Mouse (Mus musculus): ENCODE data around the gene Sh2b2. TPM values are rescaled to one million over a fixed set of nuclear protein-coding genes. Genes with fewer than 3 reads are reported as not detected.

The Sh2b2 gene
- polyA plus RNA-seq, 1 experiment: 7.7 TPM

DNA sequence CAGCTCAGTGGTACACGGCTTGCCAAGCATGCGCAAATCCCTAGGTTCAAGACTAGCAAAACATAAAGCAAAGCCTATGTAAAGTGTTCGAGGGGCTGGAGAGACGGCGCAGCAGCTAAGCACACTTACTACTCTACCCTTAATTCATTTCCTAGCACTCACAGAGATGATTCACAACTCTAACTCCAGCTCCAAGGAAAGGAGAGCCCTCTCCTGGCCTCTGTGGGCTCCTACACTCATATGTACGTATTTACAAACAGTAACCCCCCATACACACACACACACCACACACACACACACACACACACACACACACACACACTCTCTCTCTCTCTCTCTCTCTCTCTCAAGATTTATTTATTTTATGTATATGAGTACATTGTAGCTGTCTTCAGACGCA is 62.6 kb downstream of the Sh2b2 start:
- H3ac ChIP-seq (ENCODE audit: control insufficient read depth, insufficient read length): no peak overlapping the region
- no peak overlapping the region for H3K4me3 ChIP-seq
- no peaks in the 10 kb centered on the region for H3K27me3 ChIP-seq (ENCODE audit: control insufficient read depth, insufficient read depth, insufficient read length)
- H3K4me2 ChIP-seq (ENCODE audit: low read depth): no peak overlapping the region
- TF ChIP-seq SRF (IDR thresholded peaks at IDR 0.05; ENCODE audit: control insufficient read depth, insufficient read length, low read depth) (no peak), TCF12 (IDR thresholded peaks at IDR 0.05; ENCODE audit: insufficient read depth, poor library complexity, severe bottlenecking) (no peak), E2F4 (IDR thresholded peaks at IDR 0.05; ENCODE audit: insufficient read depth) (no peak), REST (IDR thresholded peaks at IDR 0.05; ENCODE audit: insufficient read depth, insufficient read length) (no peak), CEBPB (IDR thresholded peaks at IDR 0.05; ENCODE audit: insufficient read depth, poor library complexity, severe bottlenecking) (no peak), MYOG (IDR thresholded peaks at IDR 0.05; ENCODE audit: control insufficient read depth in 1 of 3, insufficient read depth in 1 of 3, insufficient read length in 2 of 3, low read depth in 2 of 3) (no peak), TCF3 (IDR thresholded peaks at IDR 0.05; ENCODE audit: insufficient read length, low read depth) (no peak), USF1 (IDR thresholded peaks at IDR 0.05; ENCODE audit: low read depth) (no peak), MAX (IDR thresholded peaks at IDR 0.05; ENCODE audit: low read depth) (no peak), POLR2A (IDR thresholded peaks at IDR 0.05; ENCODE audit: insufficient read length, low read depth) (no peak)
- peaks cover 23% of the 10 kb centered on the region for H3K36me3 ChIP-seq (ENCODE audit: control insufficient read depth, insufficient read depth)
- H3K79me2 ChIP-seq (ENCODE audit: control insufficient read depth, insufficient read depth): no peaks in the 10 kb centered on the region

DNA sequence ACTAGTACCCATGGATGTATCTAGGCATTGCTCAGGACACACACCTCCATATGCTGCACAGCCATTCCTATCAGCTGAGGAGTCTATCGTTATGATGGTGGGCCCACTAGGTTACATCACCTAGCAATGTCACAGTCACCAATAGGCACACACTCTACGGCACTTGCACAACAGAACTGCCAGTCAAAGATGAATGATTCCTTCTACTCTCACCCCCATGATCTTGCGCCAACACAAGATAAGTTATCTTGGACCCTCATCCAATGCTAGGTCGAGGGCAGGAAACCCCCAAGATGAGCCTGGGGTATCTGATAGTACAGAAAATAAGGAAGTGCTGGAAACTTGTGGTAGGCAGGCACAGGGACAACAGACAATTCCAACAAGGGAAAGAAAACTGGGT is 63.5 kb downstream of the Sh2b2 start:
- TF ChIP-seq CEBPB (IDR thresholded peaks at IDR 0.05; ENCODE audit: insufficient read depth, poor library complexity, severe bottlenecking) (no peak), TCF12 (IDR thresholded peaks at IDR 0.05; ENCODE audit: insufficient read depth, poor library complexity, severe bottlenecking) (no peak), POLR2AphosphoS2 (IDR thresholded peaks at IDR 0.05; ENCODE audit: insufficient read length, low read depth) (no peak), MYOD1 (IDR thresholded peaks at IDR 0.05; ENCODE audit: control insufficient read depth in 1 of 3, insufficient read length in 2 of 3, low read depth in 2 of 3) (no peak), MAX (IDR thresholded peaks at IDR 0.05; ENCODE audit: low read depth) (no peak), TCF3 (IDR thresholded peaks at IDR 0.05; ENCODE audit: insufficient read length, low read depth) (no peak), E2F4 (IDR thresholded peaks at IDR 0.05; ENCODE audit: insufficient read depth) (no peak), REST (IDR thresholded peaks at IDR 0.05; ENCODE audit: insufficient read depth, insufficient read length) (no peak), USF1 (IDR thresholded peaks at IDR 0.05; ENCODE audit: low read depth) (no peak), POLR2A (IDR thresholded peaks at IDR 0.05; ENCODE audit: insufficient read length, low read depth) (no peak)
- Histone ChIP-seq H3ac (ENCODE audit: control insufficient read depth, insufficient read length) (no peak overlapping the region), H3K4me2 (ENCODE audit: low read depth) (no peak overlapping the region), H3K36me3 (ENCODE audit: control insufficient read depth, insufficient read depth) (peaks cover 24% of the 10 kb centered on the region), H3K79me2 (ENCODE audit: control insufficient read depth, insufficient read depth) (no peaks in the 10 kb centered on the region), H3K4me3 (no peak overlapping the region), H3K27me3 (ENCODE audit: control insufficient read depth, insufficient read depth, insufficient read length) (no peaks in the 10 kb centered on the region)

DNA sequence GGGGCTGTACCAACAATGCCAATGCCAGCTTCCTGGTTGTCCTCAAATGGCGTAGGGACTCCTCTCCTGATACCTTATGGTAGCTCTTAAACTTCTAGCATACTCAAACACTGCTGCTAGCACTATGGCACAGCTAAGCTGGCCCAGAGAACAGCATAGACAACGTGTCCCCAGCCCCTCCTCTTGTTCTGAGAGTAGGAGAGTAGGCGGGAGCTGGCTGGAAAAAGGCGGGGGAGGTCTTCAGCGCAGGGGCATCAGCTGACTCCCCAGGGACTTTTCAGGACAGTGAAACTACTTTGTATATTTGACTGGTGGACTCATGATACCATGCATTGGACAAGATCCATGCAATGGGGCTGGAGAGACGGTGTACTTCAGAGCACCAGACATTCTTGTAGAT is 64.3 kb downstream of the Sh2b2 start:
- Histone ChIP-seq H3ac (ENCODE audit: control insufficient read depth, insufficient read length) (no peak overlapping the region), H3K79me2 (ENCODE audit: control insufficient read depth, insufficient read depth) (no peaks in the 10 kb centered on the region), H3K4me2 (ENCODE audit: low read depth) (no peak overlapping the region), H3K36me3 (ENCODE audit: control insufficient read depth, insufficient read depth) (peaks cover 29% of the 10 kb centered on the region), H3K4me3 (no peak overlapping the region), H3K27me3 (ENCODE audit: control insufficient read depth, insufficient read depth, insufficient read length) (no peaks in the 10 kb centered on the region)
- TF ChIP-seq MYOD1 (IDR thresholded peaks at IDR 0.05; ENCODE audit: control insufficient read depth in 1 of 3, insufficient read length in 2 of 3, low read depth in 2 of 3) (no peak), MYOG (IDR thresholded peaks at IDR 0.05; ENCODE audit: control insufficient read depth in 1 of 3, insufficient read depth in 1 of 3, insufficient read length in 2 of 3, low read depth in 2 of 3) (no peak), USF1 (IDR thresholded peaks at IDR 0.05; ENCODE audit: low read depth) (no peak), TCF3 (IDR thresholded peaks at IDR 0.05; ENCODE audit: insufficient read length, low read depth) (no peak), CEBPB (IDR thresholded peaks at IDR 0.05; ENCODE audit: insufficient read depth, poor library complexity, severe bottlenecking) (no peak), TCF12 (IDR thresholded peaks at IDR 0.05; ENCODE audit: insufficient read depth, poor library complexity, severe bottlenecking) (no peak), POLR2A (IDR thresholded peaks at IDR 0.05; ENCODE audit: insufficient read length, low read depth) (no peak)

GRCm38 (mm10) chr5:136181197-136181596 is 65.2 kb downstream of the Sh2b2 start:
- Histone ChIP-seq H3K4me3 (no peak overlapping the region), H3K79me2 (ENCODE audit: control insufficient read depth, insufficient read depth) (no peaks in the 10 kb centered on the region), H3K36me3 (ENCODE audit: control insufficient read depth, insufficient read depth) (peaks cover 26% of the 10 kb centered on the region), H3ac (ENCODE audit: control insufficient read depth, insufficient read length) (no peak overlapping the region), H3K4me2 (ENCODE audit: low read depth) (no peak overlapping the region), H3K27me3 (ENCODE audit: control insufficient read depth, insufficient read depth, insufficient read length) (no peaks in the 10 kb centered on the region)
- TF ChIP-seq MAX (IDR thresholded peaks at IDR 0.05; ENCODE audit: low read depth) (no peak), REST (IDR thresholded peaks at IDR 0.05; ENCODE audit: insufficient read depth, insufficient read length) (no peak), MYOD1 (IDR thresholded peaks at IDR 0.05; ENCODE audit: control insufficient read depth in 1 of 3, insufficient read length in 2 of 3, low read depth in 2 of 3) (no peak), TCF3 (IDR thresholded peaks at IDR 0.05; ENCODE audit: insufficient read length, low read depth) (no peak), E2F4 (IDR thresholded peaks at IDR 0.05; ENCODE audit: insufficient read depth) (no peak), CEBPB (IDR thresholded peaks at IDR 0.05; ENCODE audit: insufficient read depth, poor library complexity, severe bottlenecking) (no peak), SRF (IDR thresholded peaks at IDR 0.05; ENCODE audit: control insufficient read depth, insufficient read length, low read depth) (no peak), MYOG (IDR thresholded peaks at IDR 0.05; ENCODE audit: control insufficient read depth in 1 of 3, insufficient read depth in 1 of 3, insufficient read length in 2 of 3, low read depth in 2 of 3) (no peak), POLR2A (IDR thresholded peaks at IDR 0.05; ENCODE audit: insufficient read length, low read depth) (no peak), USF1 (IDR thresholded peaks at IDR 0.05; ENCODE audit: low read depth) (no peak)

DNA sequence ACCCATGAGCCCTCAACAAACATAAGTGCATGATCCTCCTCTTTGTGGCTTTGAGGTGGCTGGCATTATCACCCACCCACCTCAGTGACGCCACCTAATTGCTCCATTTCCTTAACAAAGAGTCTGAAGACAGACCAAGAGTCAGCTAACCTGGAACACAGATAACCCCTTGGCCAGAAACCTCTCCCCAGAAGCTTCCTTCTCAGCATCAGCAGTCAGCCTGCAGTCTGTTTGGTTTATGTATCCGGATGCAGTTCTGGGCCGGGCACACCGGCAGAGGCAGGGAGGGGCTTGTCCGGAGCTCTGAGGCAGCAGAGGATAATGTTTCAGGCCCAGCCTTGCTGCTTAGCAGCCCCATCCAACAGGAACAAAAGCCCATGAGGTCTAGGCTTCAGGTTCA is 66.8 kb downstream of the Sh2b2 start:
- TF ChIP-seq REST (IDR thresholded peaks at IDR 0.05; ENCODE audit: insufficient read depth, insufficient read length) (no peak), TCF12 (IDR thresholded peaks at IDR 0.05; ENCODE audit: insufficient read depth, poor library complexity, severe bottlenecking) (no peak), MAX (IDR thresholded peaks at IDR 0.05; ENCODE audit: low read depth) (no peak)
- H3K27me3 ChIP-seq (ENCODE audit: control insufficient read depth, insufficient read depth, insufficient read length): no peaks in the 10 kb centered on the region
- no peak overlapping the region for H3K4me2 ChIP-seq (ENCODE audit: low read depth)
- H3K79me2 ChIP-seq (ENCODE audit: control insufficient read depth, insufficient read depth): no peaks in the 10 kb centered on the region
- H3K4me3 ChIP-seq: no peak overlapping the region
- H3ac ChIP-seq (ENCODE audit: control insufficient read depth, insufficient read length): no peak overlapping the region
- H3K36me3 ChIP-seq (ENCODE audit: control insufficient read depth, insufficient read depth): peaks cover 17% of the 10 kb centered on the region

All from myocyte (in vitro differentiated cells).